Mouse (Mus musculus): ENCODE data around the gene Birc6. TPM values are rescaled to one million over a fixed set of nuclear protein-coding genes. Genes with fewer than 3 reads are reported as not detected.

The Birc6 gene
- polyA plus RNA-seq, 1 experiment from 2014 or later, result 98.4 TPM

DNA sequence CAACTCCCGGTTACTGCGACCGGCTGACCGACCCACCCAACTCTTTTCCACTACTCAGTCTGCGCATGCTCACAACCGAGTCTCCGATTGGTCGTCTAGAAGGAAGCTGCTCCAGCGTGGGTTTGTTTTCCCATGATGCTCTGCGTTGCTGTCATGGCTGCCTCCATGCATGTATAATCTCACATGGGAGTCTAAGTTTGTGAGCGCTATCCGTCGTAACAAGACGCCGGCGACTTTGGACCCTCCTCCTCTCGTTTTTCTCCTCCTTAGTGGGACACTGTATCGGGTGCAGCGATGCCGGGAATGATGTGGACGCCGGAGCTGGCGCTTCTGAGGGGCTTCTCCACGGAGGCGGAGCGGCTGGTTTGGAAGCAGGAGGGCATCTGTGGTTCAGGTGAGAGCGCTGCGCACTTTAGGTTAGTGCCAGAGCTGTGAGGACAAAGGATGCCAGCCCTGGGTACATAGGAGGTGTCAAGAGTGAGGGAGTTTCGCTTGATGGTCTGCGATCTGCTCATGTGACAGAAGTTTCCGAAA, 189.6 kb downstream of the Birc6 start, which contains the start of gene Ttc27:
Gene Ttc27 (plus strand): TSS at position 115 of the 534 bp plus-strand sequence.
- DNase-seq (peak; percentile 99), ATAC-seq (ENCODE audit: insufficient read depth) (peak; percentile 90)
- H3K4me2 ChIP-seq, result peak within 1 kb of the TSS; percentile 85
- WGBS, result under 1% methylated on average over 31 of the region's 31 CpGs
- H3K9ac ChIP-seq, result peak within 1 kb of the TSS; percentile 74
- no peaks in the 10 kb centered on the region for H3K9me3 ChIP-seq (ENCODE audit: low read depth, low read length)
- TF ChIP-seq CTCF (IDR thresholded peaks at IDR 0.05; ENCODE audit: low read depth), result no peak
- peak within 1 kb of the TSS; percentile 46; the same call in 1 of the 2 replicates for H3K27ac ChIP-seq (ENCODE audit: low read depth)
- H3K4me1 ChIP-seq (ENCODE audit: insufficient read depth), result 0 out of 2 replicates have a peak, but pooled peaks cover 4% of the 10 kb centered on the region
- peak within 1 kb of the TSS; percentile 84 for H3K4me3 ChIP-seq (ENCODE audit: low read depth, low read length)
- peaks cover 14% of the 10 kb centered on the region; the same call in 1 of the 2 replicates for H3K36me3 ChIP-seq (ENCODE audit: insufficient read depth)
- no peaks in the 10 kb centered on the region for H3K27me3 ChIP-seq (ENCODE audit: insufficient read depth, low read length)

DNA sequence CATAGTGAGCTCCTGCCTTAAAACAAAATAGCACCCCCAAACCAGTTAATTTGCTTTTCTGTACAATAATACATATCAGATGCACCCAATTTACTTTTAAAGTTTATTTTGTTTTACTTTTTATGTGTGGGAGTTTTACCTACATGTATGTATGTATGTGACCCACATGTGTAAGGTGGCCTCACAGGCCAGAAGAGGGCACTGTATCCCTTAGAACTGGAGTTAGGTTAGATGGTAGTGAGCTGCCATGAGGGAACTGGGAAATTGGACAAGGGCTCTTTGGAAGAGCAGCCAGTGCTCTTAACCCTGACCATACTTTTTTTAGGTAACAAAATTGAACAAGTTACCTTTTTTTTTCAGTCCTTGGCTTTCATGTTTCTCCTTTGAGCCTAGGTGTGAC, 204.8 kb downstream of the Birc6 start:
- ATAC-seq (ENCODE audit: insufficient read depth) (no peak), DNase-seq (peak; percentile 38)
- no peak overlapping the region for H3K4me2 ChIP-seq
- 0 out of 2 replicates have a peak, but pooled peaks cover 12% of the 10 kb centered on the region for H3K36me3 ChIP-seq (ENCODE audit: insufficient read depth)
- H3K9ac ChIP-seq, result no peak overlapping the region
- H3K4me3 ChIP-seq (ENCODE audit: low read depth, low read length), result no peak overlapping the region
- no peaks in the 10 kb centered on the region for H3K27me3 ChIP-seq (ENCODE audit: insufficient read depth, low read length)
- H3K4me1 ChIP-seq (ENCODE audit: insufficient read depth), result no peaks in the 10 kb centered on the region
- H3K27ac ChIP-seq (ENCODE audit: low read depth), result no peak overlapping the region
- TF ChIP-seq CTCF (IDR thresholded peaks at IDR 0.05; ENCODE audit: low read depth), result peak; percentile 47
- no peaks in the 10 kb centered on the region for H3K9me3 ChIP-seq (ENCODE audit: low read depth, low read length)

GRCm38 (mm10) chr17:74735392-74735791, 207.3 kb downstream of the Birc6 start:
- DNase-seq, result no peak
- TF ChIP-seq CTCF (IDR thresholded peaks at IDR 0.05; ENCODE audit: low read depth), result no peak
- Histone ChIP-seq H3K4me1 (ENCODE audit: insufficient read depth) (no peaks in the 10 kb centered on the region), H3K4me2 (no peak overlapping the region), H3K9ac (no peak overlapping the region), H3K4me3 (ENCODE audit: low read depth, low read length) (no peak overlapping the region), H3K9me3 (ENCODE audit: low read depth, low read length) (no peaks in the 10 kb centered on the region), H3K27ac (ENCODE audit: low read depth) (no peak overlapping the region), H3K27me3 (ENCODE audit: insufficient read depth, low read length) (no peaks in the 10 kb centered on the region), H3K36me3 (ENCODE audit: insufficient read depth) (peaks cover 14% of the 10 kb centered on the region; the same call in 1 of the 2 replicates)
- ATAC-seq (ENCODE audit: insufficient read depth), result no peak
- WGBS, result 85% methylated on average over 11 of the region's 11 CpGs

GRCm38 (mm10) chr17:74749659-74750058, 221.6 kb downstream of the Birc6 start:
- Histone ChIP-seq H3K9ac (no peak overlapping the region), H3K27me3 (ENCODE audit: insufficient read depth, low read length) (no peaks in the 10 kb centered on the region), H3K9me3 (ENCODE audit: low read depth, low read length) (no peaks in the 10 kb centered on the region), H3K4me3 (ENCODE audit: low read depth, low read length) (no peak overlapping the region), H3K4me2 (no peak overlapping the region), H3K4me1 (ENCODE audit: insufficient read depth) (0 out of 2 replicates have a peak, but pooled peaks cover 6% of the 10 kb centered on the region), H3K27ac (ENCODE audit: low read depth) (no peak overlapping the region), H3K36me3 (ENCODE audit: insufficient read depth) (0 out of 2 replicates have a peak, but pooled peaks cover 2% of the 10 kb centered on the region)
- DNase-seq (no peak), ATAC-seq (ENCODE audit: insufficient read depth) (no peak)
- no peak for TF ChIP-seq CTCF (IDR thresholded peaks at IDR 0.05; ENCODE audit: low read depth)
- 74% methylated on average over 1 of the region's 1 CpGs for WGBS

GRCm38 (mm10) chr17:74751026-74751425, 222.9 kb downstream of the Birc6 start:
- ATAC-seq (ENCODE audit: insufficient read depth) (no peak), DNase-seq (no peak)
- no peak overlapping the region for H3K4me2 ChIP-seq
- no peaks in the 10 kb centered on the region for H3K27me3 ChIP-seq (ENCODE audit: insufficient read depth, low read length)
- H3K9me3 ChIP-seq (ENCODE audit: low read depth, low read length), result no peaks in the 10 kb centered on the region
- no peak overlapping the region for H3K4me3 ChIP-seq (ENCODE audit: low read depth, low read length)
- H3K9ac ChIP-seq, result no peak overlapping the region
- H3K4me1 ChIP-seq (ENCODE audit: insufficient read depth), result 0 out of 2 replicates have a peak, but pooled peaks cover 6% of the 10 kb centered on the region
- WGBS, result 79% methylated on average over 4 of the region's 4 CpGs
- H3K27ac ChIP-seq (ENCODE audit: low read depth), result no peak overlapping the region
- H3K36me3 ChIP-seq (ENCODE audit: insufficient read depth), result 0 out of 2 replicates have a peak, but pooled peaks cover 6% of the 10 kb centered on the region
- no peak for TF ChIP-seq CTCF (IDR thresholded peaks at IDR 0.05; ENCODE audit: low read depth)

Other genes with a start within 250 kb of the Birc6 start
- 98.1 and 99.2 TPM in 2 replicates for gene Memo1, start 232.8 kb upstream of the Birc6 start, polyA plus RNA-seq (2014; fragmentation: Nextera tagmentation; extraction: Ambion mirVana)
- 202 and 207 TPM in 2 replicates for gene Dpy30, start 204.4 kb upstream of the Birc6 start, polyA plus RNA-seq (2014; fragmentation: Nextera tagmentation; extraction: Ambion mirVana)
- gene Spast, start 189.3 kb upstream of the Birc6 start, polyA plus RNA-seq (2014; fragmentation: Nextera tagmentation; extraction: Ambion mirVana), result 25.8 and 26.7 TPM in 2 replicates
- gene Slc30a6, start 132.7 kb upstream of the Birc6 start, polyA plus RNA-seq (2014; fragmentation: Nextera tagmentation; extraction: Ambion mirVana), result 40.0 and 42.6 TPM in 2 replicates
- 0.27 and 0.39 TPM in 2 replicates for gene Nlrc4, start 69.2 kb upstream of the Birc6 start, polyA plus RNA-seq (2014; fragmentation: Nextera tagmentation; extraction: Ambion mirVana)
- 61.3 and 65.0 TPM in 2 replicates for gene Yipf4, start 38.8 kb upstream of the Birc6 start, polyA plus RNA-seq (2014; fragmentation: Nextera tagmentation; extraction: Ambion mirVana)
- 25.6 and 26.2 TPM in 2 replicates for gene Ttc27, start 189.4 kb downstream of the Birc6 start, polyA plus RNA-seq (2014; fragmentation: Nextera tagmentation; extraction: Ambion mirVana)

Data from lung, embryonic 14.5 days (tissue).